Mouse (Mus musculus) urinary bladder, postnatal 0 days (tissue): ENCODE measurements around the gene Mzf1. TPM values are rescaled to one million over a fixed set of nuclear protein-coding genes. Genes with fewer than 3 reads are reported as not detected.

Source experiments
- polyA plus RNA-seq: library from polyadenylated mRNA; unstranded; fragments of >200 nt; fragmentation: Nextera tagmentation; extraction: Ambion mirVana; gene quantifications from 2 replicates; pipeline ENCODE4 v1.2.1, GENCODE M21; 2015

The Mzf1 gene
- 0.90 and 1.4 TPM in 2 replicates for polyA plus RNA-seq

GRCm38 (mm10) chr7:13054287-13055010, at the start of gene Mzf1:
Mzf1 (minus strand) TSS chr7:13054764.

GRCm38 (mm10) chr7:13095073-13095472, 40.5 kb upstream of the Mzf1 start, which contains the start of gene Vmn1r85:
Vmn1r85 (minus strand) TSS chr7:13095173.

GRCm38 (mm10) chr7:13037901-13038555, 16.5 kb downstream of the Mzf1 start, which contains the start of gene Ube2m:
Ube2m (minus strand) TSS chr7:13038275.

GRCm38 (mm10) chr7:13034148-13034977, 20.2 kb downstream of the Mzf1 start, which contains the start of gene Chmp2a:
Chmp2a (minus strand) TSS chr7:13034807.

GRCm38 (mm10) chr7:13010005-13010908, 44.3 kb downstream of the Mzf1 start, which contains the start of gene Zbtb45:
Zbtb45 (minus strand) TSS chr7:13010034.

GRCm38 (mm10) chr7:12998851-12999250, 55.7 kb downstream of the Mzf1 start, which contains the start of gene Trim28:
Trim28 (plus strand) TSS chr7:12999114.

GRCm38 (mm10) chr7:12998053-12998452, 56.5 kb downstream of the Mzf1 start, which contains the start of gene Slc27a5:
Slc27a5 (minus strand) TSS chr7:12998192.

Other genes starting within 250 kb of the Mzf1 start
- 5.2 and 5.8 TPM in 2 replicates for gene Zfp329, start 235.9 kb downstream of the Mzf1 start, polyA plus RNA-seq
- gene Zfp110, start 220.0 kb downstream of the Mzf1 start, polyA plus RNA-seq = 18.0 and 18.1 TPM in 2 replicates
- 1.5 and 1.6 TPM in 2 replicates for gene Zfp128, start 173.6 kb downstream of the Mzf1 start, polyA plus RNA-seq
- gene Zscan22, start 156.9 kb downstream of the Mzf1 start, polyA plus RNA-seq = 5.3 and 5.7 TPM in 2 replicates
- gene Rps5, start 132.5 kb downstream of the Mzf1 start, polyA plus RNA-seq = 736 and 897 TPM in 2 replicates
- 1.3 and 1.9 TPM in 2 replicates for gene Rnf225, start 127.3 kb downstream of the Mzf1 start, polyA plus RNA-seq
- gene Zfp324, start 88.9 kb downstream of the Mzf1 start, polyA plus RNA-seq = 5.2 and 5.5 TPM in 2 replicates
- gene Zfp446, start 76.9 kb downstream of the Mzf1 start, polyA plus RNA-seq = 2.6 and 2.9 TPM in 2 replicates
- gene Slc27a5, start 56.6 kb downstream of the Mzf1 start, polyA plus RNA-seq = 0.08 TPM in 1 of 2 replicates, not detected in the other
- 89.6 and 97.6 TPM in 2 replicates for gene Trim28, start 55.6 kb downstream of the Mzf1 start, polyA plus RNA-seq
- 7.3 and 8.5 TPM in 2 replicates for gene Zbtb45, start 44.7 kb downstream of the Mzf1 start, polyA plus RNA-seq
- 211 and 212 TPM in 2 replicates for gene Chmp2a, start 20.0 kb downstream of the Mzf1 start, polyA plus RNA-seq
- 90.5 and 91.6 TPM in 2 replicates for gene Ube2m, start 16.5 kb downstream of the Mzf1 start, polyA plus RNA-seq
- gene Vmn1r85, start 40.4 kb upstream of the Mzf1 start, polyA plus RNA-seq = not detected in 2 replicates
- not detected in 2 replicates for gene Vmn1r86, start 65.2 kb upstream of the Mzf1 start, polyA plus RNA-seq
- gene Vmn1r87, start 85.4 kb upstream of the Mzf1 start, polyA plus RNA-seq = not detected in 2 replicates
- not detected in 2 replicates for gene Vmn1r88, start 104.8 kb upstream of the Mzf1 start, polyA plus RNA-seq
- not detected in 2 replicates for gene Vmn1r89, start 158.3 kb upstream of the Mzf1 start, polyA plus RNA-seq
- 28.3 and 35.2 TPM in 2 replicates for gene Lig1, start 222.5 kb upstream of the Mzf1 start, polyA plus RNA-seq
- 3.8 and 4.8 TPM in 2 replicates for gene Zswim9, start 224.0 kb upstream of the Mzf1 start, polyA plus RNA-seq